Mouse (Mus musculus): Measurements from ENCODE around the gene Ankra2.

The Ankra2 gene

DNA sequence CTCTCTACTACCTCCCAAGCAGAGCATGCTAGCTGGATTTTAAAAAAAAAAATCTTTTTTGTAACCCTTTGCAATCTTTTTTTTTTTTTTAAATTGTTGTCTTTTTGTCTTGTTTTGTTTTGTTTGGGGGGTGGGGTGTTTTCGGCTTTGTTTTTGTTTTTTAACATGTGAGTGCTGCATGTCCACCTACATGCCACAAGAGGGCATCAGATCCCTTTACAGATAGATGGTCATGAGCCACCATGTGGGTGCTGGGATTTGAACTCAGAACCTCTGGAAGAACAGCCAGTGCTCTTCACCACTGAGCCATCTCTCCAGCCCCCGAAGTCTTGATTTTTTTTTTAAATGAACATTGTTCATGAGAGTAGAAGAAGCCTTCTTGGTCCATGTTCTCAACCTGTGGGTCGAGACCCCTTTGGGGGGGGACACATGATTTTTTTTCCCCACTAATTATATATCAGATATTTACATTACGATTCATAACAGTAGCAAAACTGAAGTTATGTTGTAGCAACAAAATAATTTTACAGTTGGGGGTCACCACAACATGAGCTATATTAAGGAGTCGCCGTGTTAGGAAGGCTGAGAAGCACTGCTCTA lies 35.1 kb downstream of the Ankra2 start:
- DNase-seq: no peak

DNA sequence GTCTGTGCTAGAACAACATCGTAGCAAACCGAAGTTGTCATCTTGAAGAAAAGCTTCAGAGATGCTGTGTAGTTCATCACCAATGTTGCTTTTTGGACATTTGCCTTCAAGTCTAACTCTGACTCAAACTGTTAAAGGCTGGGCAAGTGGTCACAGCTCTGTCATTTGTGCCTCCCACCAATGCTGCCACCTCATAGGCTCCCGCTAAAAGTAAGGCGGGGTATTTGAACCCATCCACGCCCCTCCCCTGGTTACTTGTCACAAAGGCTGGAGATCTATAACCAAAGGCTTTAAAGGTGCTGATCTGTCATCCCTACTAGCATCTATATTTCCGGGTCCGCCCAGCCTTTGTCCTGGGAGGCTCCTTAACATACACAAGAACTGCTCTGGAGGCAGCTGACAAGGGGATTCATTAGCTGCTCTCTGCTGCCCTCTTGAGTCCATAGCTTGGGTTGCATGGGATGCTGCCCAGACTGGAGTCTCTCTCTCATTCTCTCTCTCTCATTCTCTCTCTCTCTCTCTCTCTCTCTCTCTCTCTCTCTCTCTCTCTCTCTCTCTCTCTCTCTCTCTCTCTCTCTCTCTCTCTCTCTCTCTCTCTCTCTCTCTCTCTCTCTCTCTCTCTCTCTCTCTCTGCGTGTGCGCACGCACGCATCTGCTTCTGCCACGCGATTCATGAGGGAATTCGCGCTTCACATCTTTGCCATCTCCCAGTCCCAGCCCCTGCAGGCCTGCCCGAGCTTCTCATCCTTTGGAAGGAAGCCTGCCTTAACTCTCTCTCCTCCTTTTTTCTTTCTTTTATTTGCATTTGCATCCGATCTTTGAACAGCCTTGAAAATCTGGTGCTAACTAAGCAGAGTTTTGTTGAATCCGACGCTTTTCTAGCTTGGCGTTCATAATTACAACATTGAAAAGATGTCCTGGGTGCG lies 36.2 kb downstream of the Ankra2 start:
- DNase-seq: peak; percentile 45 to 53

DNA sequence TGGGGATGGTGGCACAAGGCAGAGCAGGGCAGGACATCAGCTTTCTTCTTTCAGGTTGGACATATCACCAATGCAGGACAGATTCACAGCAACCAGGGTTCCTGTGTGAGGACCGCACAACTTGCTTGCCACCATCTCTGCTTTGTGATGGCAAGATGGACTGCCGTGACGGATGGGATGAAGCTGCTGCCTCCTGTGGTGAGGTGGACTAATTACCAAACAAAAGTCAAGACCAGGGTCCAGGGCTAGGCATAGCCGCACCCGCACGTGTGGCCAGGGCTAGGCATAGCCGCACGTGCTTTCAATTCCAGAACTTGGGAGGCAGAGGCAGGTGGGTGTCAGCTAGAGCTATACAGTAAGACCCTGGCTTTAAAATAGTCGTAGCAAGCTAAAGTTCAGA lies 42.4 kb downstream of the Ankra2 start:
- no peak for DNase-seq

DNA sequence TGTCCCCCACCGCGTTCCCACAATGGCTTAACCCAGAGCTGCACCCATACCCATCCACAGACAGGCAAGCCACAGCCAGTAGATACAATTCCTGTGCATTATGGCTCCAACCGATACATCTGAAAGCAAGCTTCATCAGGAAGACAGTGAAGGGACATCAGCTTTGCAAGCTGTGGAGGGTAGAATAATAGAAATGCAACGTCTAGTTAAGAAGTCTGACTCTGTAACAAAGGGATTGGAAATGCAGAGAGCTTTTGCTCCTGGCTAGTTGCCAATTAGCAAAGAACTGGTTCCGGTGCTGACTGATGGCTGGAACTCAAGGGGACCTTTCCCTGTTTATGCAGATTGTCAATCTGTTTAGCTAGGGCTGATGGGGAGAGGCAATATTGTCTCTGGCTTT lies 43.5 kb downstream of the Ankra2 start:
- DNase-seq: no peak

DNA sequence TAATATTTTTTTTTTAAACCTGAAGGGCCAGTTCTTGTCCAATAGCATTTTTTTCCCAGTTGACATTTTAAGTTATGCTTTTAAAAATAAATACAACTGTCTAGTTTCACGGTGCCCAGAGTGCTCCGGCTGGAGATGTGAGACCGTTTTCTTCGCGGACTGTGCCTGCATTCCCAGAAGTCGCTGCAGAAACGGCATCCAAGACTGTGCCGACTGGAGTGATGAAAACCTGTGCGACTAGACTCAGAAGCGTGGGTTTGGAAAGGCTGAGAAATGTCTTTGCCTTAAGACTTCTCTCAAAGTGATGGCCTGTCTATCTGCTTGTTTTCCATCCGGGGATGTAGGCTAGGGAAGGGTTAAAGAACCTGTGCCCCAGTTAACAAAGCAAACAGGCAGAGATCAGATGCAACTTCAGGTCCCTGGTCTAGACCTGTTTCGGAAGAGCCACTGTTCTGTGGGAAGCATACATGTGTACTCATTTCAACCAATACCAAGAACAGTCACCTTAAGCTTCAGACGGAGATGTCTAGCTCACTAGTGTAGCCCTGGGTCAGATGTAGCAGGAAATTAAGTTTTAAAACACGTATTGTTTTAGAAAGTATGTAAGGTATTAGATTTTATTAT lies 44.1 kb downstream of the Ankra2 start:
- DNase-seq: no peak

DNA sequence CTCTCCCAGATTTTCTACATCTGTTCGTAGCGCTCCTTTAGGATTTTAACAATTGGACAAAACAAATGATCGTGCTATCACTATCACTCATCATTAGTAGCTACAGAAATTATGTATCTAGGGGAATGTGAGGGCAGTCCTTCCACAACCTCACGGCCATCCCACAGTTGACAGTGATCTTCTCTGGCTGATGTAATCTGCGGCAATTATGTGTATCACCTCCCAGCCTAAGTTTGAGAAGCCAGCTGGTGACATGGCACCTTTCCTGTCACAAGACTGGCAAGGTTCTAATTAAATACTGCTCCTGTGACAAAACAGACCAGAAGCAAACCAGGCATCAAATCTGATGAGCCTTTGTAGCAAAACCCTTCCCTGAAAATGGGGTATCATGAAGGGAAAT lies 45.1 kb downstream of the Ankra2 start:
- no peak for DNase-seq

DNA sequence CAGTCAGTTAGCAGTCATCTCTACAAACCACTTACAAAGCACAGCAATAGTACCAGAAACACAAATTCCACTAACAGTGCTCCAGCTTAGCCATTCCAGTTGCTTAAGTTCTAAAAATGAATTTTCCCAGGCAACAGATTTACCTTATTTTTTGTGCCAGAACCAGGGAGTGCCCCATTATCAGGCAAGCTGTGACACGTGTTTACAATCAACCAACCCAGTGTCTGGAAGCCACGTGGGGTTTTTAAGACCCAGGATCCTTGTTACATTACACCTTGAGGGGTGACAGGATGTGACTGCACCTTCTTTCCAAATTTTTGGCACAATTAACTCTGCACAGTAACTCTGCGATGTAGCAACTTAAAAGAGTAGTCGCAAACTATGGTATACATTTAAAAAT lies 45.9 kb downstream of the Ankra2 start:
- DNase-seq: no peak

DNA sequence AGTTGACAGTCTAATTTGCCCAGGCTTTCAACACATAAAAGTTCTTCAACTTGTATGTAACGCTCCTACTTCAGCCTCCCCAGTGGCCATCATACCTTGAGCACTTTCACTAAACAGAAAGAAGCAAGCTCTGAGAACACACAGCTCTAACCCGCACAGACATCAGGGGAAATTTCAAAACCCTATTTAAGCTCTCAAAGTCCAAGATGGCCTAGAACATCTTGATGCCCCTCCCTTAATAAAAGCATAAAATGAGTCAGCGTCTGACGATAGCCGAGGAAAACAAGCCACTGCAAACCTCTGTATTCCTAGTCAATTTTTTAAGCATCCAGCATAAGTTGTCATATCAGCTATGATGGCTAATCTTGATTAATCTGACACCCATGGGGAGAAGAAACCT lies 48.7 kb downstream of the Ankra2 start:
- DNase-seq: no peak

DNA sequence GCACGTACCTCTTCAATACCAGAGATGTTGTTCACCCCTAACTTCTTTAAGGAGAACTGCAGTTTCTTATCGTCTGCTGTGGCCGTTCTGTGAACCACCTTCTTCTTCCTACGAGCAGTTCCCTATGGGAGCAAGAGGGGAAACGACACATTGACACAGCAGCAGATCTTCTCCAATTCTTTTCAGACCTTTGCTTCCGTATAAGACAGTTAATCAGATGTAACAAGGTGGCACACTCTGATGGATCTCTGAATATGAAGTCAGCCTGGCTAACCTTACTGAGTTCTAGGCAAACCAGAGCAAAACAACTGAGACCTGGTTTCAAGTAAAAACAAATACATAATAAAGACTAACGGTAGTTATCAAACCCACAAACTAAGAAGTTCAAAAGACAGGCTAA lies 50.8 kb downstream of the Ankra2 start:
- DNase-seq: no peak

DNA sequence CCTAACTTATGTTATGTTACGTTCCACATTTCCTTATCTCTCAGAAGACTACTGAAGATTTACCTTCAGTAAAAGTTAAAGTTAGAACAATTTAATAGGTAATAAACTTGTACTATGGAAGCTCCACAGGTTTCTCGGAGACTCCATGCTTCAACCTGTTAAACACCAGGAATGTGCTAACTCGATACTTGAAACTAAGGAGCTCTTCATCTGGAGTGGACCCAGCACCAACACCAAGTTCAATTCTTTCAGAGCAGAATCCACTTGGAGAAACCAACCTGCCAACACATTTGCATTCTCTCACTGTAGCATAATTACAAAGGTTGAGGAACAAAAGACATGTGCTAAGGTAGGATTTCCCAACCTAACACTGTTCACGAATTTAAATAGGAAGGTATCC lies 52.2 kb downstream of the Ankra2 start:
- DNase-seq: no peak

DNA sequence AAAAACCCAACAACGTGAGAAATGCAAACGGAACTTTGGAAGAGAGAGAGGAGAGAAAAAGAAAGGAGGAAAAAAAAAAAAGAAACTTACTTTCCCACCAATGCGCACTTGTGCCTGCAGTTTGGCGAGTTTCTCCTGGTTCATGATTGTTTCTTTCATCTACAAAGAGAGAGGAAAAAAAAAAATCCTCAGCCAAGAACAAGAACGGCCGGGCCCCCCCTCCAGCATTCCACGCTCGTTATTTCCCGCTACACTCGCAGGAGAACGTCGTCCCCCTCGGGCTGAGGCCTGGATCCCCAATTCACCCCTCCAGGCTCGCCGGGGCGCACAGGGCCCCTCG lies 53.2 kb downstream of the Ankra2 start:
- no peak for DNase-seq

DNA sequence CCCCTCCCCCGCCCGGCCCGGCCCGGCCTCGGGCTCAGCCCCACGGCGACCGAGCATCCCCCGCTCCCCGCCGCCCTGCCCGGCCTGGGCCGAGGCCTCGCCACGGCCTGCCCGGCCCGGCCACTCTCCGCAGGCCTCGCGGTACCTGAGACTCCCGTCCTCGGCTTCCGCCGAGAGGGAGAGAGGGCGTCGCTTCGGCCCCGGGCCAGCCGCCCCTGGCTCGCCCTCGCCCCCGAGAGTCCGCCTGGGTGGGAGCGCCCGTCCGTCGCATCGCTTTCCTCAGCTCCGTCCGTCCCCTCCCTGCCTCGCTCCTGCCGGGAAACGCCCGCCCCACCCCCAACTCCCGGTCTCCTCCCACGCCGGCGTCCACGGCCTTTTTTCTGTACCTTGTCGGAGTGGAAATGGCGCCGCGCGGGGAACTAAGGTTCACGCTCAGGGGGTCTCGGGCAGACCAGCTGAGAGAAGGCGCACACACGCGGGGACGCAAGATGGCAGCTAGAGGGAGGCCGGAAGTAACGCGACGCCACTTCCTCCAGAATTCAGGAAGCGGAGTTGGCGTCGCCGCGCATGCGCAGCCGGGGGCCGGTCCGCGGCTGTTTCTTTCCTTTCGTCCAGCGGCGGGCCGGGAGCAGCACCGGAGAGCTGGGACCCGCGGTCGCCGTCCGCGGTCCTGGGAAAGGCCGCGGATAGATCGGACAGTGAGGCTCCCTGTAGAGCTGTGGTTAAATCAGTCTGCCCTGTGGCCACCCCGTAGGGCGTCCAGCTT lies 53.8 kb downstream of the Ankra2 start, which contains the start of gene Btf3:
Gene Btf3, minus strand, starts transcription at position 527 of the 766 bp plus-strand sequence.
- peak; percentile 88 to 90 for DNase-seq

DNA sequence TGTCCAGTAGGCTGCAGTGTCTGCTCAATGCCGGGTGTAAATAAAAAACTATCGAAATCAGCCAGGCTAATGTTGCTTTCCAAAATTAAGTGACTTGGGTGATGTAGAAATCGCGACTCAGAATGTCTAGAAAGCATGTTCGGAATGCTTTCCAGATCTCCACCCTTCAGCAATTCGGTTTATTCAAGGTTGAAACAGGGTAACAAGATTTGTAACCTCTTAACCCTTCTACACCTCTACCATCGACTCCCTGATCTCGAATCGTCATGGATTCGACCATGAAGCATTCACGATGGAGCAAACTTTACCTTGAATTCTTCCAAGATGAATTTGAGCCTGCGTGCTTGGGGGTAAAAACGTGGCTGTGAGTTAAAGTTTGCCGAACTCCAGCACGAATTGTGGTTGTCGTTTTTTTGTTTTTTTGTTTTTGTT lies 54.4 kb downstream of the Ankra2 start:
- no peak for DNase-seq

DNA sequence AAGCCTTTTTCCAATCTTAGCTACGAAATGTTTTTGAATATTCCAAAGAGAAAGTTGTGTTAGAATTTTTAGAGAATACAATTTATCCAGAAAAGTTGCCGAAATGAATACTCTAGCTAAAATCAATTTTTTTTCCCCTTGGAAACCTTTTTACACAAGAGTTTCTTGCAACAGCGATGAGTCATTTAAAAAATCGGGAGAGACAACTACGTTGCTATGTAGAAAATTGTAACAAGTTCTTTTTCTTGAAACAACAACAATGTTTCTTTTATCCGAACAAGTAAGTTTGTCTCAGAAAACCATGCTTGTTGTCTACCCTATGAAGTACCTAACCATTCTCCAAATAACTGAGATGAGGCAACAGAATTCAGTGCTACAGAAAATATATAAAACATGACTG lies 55.0 kb downstream of the Ankra2 start:
- DNase-seq: no peak
